Mouse (Mus musculus) limb, embryonic 13.5 days (tissue): ENCODE data around the gene Rimbp3. TPM values are rescaled to one million over a fixed set of nuclear protein-coding genes. Genes with fewer than 3 reads are reported as not detected.

Source experiments
- ATAC-seq: fragments of 200-750 bp; cut with Nextera tagmentation; 2 replicates; pipeline ENCODE4 v1.8.0; 2017; ENCODE audit warnings: low read depth, moderate number of reproducible peaks, moderate TSS enrichment; ENCODE audit not compliant: low FRiP score
- H3K27ac ChIP-seq: fragments of 300-500 bp; sonication (generic); 2 replicates; pipeline ENCODE4 v1.5.1; 2015; ENCODE audit warnings: inconsistent platforms, mild to moderate bottlenecking, moderate library complexity
- H3K27me3 ChIP-seq: fragments of 300-500 bp; sonication (generic); 2 replicates; pipeline ENCODE4 v1.6.1; 2015; ENCODE audit warnings: mild to moderate bottlenecking, inconsistent platforms
- H3K36me3 ChIP-seq: fragments of 300-500 bp; sonication (generic); 2 replicates; pipeline ENCODE4 v1.6.1; 2015; ENCODE audit warnings: inconsistent platforms, mild to moderate bottlenecking, moderate library complexity
- H3K4me1 ChIP-seq: fragments of 300-500 bp; sonication (generic); 2 replicates; pipeline ENCODE4 v1.6.1; 2015; ENCODE audit warnings: inconsistent platforms
- H3K4me2 ChIP-seq: fragments of 300-500 bp; sonication (generic); replicated peaks from 2 replicates; pipeline ENCODE4 v1.6.1; 2015; ENCODE audit warnings: inconsistent platforms, mild to moderate bottlenecking, moderate library complexity
- H3K4me3 ChIP-seq: fragments of 300-500 bp; sonication (generic); 2 replicates; pipeline ENCODE4 v1.5.1; 2015; ENCODE audit warnings: moderate library complexity, mild to moderate bottlenecking, inconsistent platforms
- H3K9ac ChIP-seq: fragments of 300-500 bp; sonication (generic); 2 replicates; pipeline ENCODE4 v1.6.1; 2015; ENCODE audit warnings: mild to moderate bottlenecking, inconsistent platforms
- H3K9me3 ChIP-seq: fragments of 300-500 bp; sonication (generic); 2 replicates; pipeline ENCODE4 v1.6.1; 2016; ENCODE audit warnings: inconsistent platforms
- WGBS: fragments of 180-500 bp; shearing (Covaris S2); methylation state at CpG from one replicate; pipeline ENCODE4 v1.1.7; 2015; 5-methylcytosine and 5-hydroxymethylcytosine counted together
- polyA plus RNA-seq: library from polyadenylated mRNA; unstranded; fragments of >200 nt; fragmentation: Nextera tagmentation; extraction: Ambion mirVana; gene quantifications from 2 replicates; pipeline ENCODE4 v1.2.1, GENCODE M21; 2015

Gene Rimbp3
- polyA plus RNA-seq, 1 experiment from 2014 or later = 0.38 TPM

DNA sequence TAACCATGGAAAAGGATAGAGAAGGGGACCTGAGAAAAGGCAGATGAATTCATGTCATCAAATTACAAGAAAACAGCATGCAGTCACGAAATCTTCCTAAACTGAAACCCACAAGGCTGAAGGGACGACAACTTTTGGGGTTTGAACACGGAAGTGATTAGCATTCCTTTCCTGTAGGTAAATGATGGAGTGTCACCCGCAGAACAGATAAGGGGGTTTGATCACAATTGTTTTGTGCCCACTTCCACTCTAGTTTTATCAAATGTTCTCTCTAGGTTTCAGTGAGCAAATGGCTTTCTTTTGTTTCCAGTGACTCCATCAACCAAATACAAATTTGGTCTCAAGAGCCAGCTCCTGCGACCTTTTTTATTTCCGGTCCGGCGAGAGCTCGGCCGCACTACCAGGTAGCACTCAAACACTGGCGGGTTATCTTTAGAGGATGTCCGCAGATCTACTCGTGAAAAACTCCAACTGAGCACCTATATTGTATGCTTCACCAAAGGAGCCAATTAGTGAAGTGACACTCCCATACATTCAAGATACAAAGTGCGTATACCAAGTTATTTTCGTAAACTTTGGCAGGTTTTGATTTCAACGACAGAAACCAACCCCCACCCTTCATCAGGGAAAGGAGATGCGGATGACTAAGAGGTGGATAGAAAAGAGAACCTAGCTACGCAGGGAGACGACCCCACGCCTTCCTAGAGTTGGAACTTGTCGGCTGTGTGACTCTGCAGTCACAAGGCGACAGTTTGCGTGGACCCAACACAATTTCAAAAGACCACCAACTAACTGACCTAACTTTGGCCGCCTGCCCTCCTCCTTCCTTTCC is 8.1 kb upstream of the Rimbp3 start:
- Histone ChIP-seq H3K4me1 (peaks cover 13% of the 10 kb centered on the region), H3K36me3 (peaks cover 2% of the 10 kb centered on the region; the same call in 1 of the 2 replicates), H3K9ac (peak overlapping the region; percentile 100), H3K27ac (peak overlapping the region; percentile 76; the same call in 1 of the 2 replicates), H3K4me3 (peak overlapping the region; percentile 98), H3K4me2 (peak overlapping the region; percentile 86), H3K9me3 (0 out of 2 replicates have a peak, but pooled peaks cover 2% of the 10 kb centered on the region), H3K27me3 (no peaks in the 10 kb centered on the region)
- ATAC-seq = no peak
- 5% methylated on average over 24 of the region's 24 CpGs for WGBS

DNA sequence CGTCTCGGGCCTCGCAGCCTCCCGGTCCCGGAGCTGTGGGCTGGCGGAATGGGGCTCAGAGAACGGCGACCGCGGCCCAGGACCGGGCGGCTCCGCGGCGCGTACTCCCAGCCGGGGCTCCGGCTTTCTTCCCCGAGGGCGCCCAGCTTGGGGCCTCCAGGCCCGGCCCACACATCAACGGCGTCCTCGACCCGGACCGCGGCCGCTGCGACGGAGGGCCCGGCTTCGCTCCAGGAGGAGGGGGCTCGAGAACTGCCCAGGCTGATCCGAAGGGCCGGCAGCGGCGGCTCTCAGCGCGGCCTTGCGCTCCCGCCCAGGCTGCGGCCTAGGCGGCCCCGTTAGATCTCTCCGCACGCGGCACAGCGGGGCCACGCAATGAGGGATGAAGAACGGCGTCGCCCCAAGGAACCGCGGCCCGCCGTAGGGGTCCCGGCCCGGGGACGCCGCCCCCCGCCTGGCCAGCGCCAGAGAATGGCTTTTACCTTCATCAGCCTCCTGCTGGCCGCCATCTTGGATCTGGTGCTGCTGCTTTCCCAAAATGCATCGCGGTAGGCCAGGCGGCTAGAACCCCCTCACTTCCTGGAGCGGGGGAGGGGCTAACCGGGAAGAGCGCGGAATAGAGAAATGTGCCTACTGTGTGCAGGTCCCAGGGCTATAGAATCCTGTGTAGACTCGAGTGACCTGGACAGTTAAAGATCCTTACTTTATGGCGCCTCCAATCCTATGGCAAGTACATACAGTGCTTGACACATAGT is 7.3 kb upstream of the Rimbp3 start:
- Histone ChIP-seq H3K27ac (peak overlapping the region; percentile 76), H3K27me3 (peaks cover 3% of the 10 kb centered on the region), H3K4me2 (peak overlapping the region; percentile 86), H3K4me1 (peaks cover 13% of the 10 kb centered on the region), H3K4me3 (peak overlapping the region; percentile 98), H3K36me3 (no peaks in the 10 kb centered on the region; the same call in 1 of the 2 replicates), H3K9ac (peak overlapping the region; percentile 100), H3K9me3 (0 out of 2 replicates have a peak, but pooled peaks cover 2% of the 10 kb centered on the region)
- ATAC-seq = peak; percentile 89
- WGBS = under 1% methylated on average over 72 of the region's 72 CpGs

DNA sequence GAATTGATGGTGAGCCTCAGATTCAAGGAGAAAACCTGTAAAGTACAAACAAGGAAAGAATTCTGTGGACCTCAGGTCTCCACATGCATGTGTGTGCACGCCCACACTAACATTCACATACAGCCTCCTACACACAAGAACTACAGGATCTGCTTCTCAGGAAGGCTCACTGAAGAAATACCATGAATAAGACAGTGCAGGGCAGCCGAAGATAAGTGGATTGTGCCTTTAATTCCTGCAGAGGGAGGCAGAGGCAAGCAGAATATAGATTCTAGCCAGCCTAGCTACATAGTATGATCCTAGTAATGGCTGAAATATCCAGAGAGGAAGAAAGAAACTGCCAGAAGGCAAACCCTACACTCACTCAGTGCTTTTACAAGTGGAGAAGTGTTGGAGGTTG is 6.4 kb upstream of the Rimbp3 start:
- 64% methylated on average over 2 of the region's 2 CpGs for WGBS
- Histone ChIP-seq H3K36me3 (no peaks in the 10 kb centered on the region; the same call in 1 of the 2 replicates), H3K9ac (no peak overlapping the region), H3K9me3 (0 out of 2 replicates have a peak, but pooled peaks cover 2% of the 10 kb centered on the region), H3K4me1 (peaks cover 13% of the 10 kb centered on the region), H3K27me3 (peaks cover 9% of the 10 kb centered on the region), H3K4me3 (no peak overlapping the region), H3K27ac (0 out of 2 replicates have a peak overlapping the region, but pooled peaks have one; percentile 2), H3K4me2 (0 out of 2 replicates have a peak overlapping the region, but pooled peaks have one; percentile 86)
- peak; percentile 60 for ATAC-seq

DNA sequence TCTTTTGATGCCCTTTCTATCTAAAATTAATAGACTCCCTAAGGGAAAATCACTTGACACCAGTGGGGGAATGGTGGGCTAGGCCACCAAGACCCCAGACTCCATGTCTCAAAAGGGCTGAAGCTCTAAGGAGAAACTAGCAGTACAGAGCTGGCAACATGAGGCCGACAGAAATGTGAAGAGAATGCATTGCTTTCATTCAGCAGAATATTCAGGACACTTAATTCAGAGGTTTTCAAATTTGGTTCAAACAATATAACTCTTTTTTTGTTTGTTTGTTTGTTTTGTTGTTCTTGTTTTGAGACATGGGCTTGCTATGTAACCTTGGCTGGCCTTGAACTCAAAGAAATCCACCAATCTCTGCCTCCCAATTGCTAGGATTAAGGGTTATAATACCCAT is 5.9 kb upstream of the Rimbp3 start, which contains the start of gene Ube2l3:
Ube2l3 (minus strand) TSS at position 101 of the 400 bp plus-strand sequence.
- Histone ChIP-seq H3K9ac (no peak within 1 kb of the TSS; the same call in 1 of the 2 replicates), H3K4me1 (peaks cover 13% of the 10 kb centered on the region), H3K9me3 (0 out of 2 replicates have a peak, but pooled peaks cover 2% of the 10 kb centered on the region), H3K27me3 (peaks cover 11% of the 10 kb centered on the region), H3K36me3 (no peaks in the 10 kb centered on the region; the same call in 1 of the 2 replicates), H3K4me3 (peak within 1 kb of the TSS; percentile 98), H3K4me2 (peak within 1 kb of the TSS; percentile 86), H3K27ac (0 out of 2 replicates have a peak within 1 kb of the TSS, but pooled peaks have one; percentile 2)
- WGBS = 91% methylated on average over 1 of the region's 1 CpGs
- ATAC-seq = no peak

DNA sequence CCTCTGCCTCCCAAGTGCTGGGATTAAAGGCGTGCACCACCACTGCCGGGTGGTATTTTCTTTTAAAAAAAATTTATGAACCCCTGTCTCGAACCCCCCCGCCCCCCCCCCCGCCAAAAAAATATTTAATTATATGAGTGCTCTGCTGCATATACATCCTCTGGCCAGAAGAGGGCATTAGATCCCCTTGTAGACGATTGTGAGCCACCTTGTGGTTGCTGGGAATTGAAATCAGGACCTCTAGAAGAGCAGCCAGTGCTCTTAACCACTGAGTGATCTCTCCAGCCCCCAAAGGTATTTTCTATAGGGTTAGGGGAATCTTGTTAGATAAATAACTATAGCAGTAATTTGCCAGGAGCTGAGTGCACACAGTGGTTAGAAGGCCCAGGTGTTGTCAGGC is 3.4 kb upstream of the Rimbp3 start:
- peaks cover 17% of the 10 kb centered on the region for H3K4me1 ChIP-seq
- whole genome bisulfite sequencing = 2% methylated on average over 6 of the region's 6 CpGs
- no peak for ATAC-seq
- H3K4me2 ChIP-seq = no peak overlapping the region
- no peaks in the 10 kb centered on the region for H3K36me3 ChIP-seq
- 0 out of 2 replicates have a peak, but pooled peaks cover 2% of the 10 kb centered on the region for H3K9me3 ChIP-seq
- peaks cover 23% of the 10 kb centered on the region for H3K27me3 ChIP-seq
- H3K9ac ChIP-seq = no peak overlapping the region
- H3K4me3 ChIP-seq = no peak overlapping the region
- H3K27ac ChIP-seq = no peak overlapping the region

DNA sequence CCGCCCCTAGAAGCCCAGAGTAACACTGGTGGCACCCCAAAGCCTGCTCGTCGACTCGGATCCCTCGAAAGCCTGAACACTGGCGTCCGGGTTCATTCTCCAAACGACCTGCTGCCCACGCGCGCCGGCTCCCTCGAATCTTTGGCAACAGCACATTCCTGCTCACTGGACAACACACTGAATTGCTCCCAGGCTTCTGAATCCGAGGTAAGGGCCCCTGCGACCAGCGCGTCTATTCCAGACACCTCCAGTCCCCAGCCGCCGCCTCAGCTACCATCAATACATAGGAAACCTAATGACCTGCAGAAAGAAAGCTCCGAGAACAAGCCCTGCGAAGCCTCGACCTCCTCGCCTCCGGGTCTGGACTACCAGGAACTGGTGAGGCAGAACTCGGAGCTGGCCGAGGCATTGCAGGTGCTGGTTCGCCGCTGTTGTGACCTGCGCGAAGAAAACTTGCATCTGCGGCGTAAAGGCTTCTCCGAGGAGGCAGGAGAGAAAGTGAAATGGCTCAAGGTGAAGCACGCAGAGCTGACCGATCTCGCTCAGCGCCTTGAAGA is 1.1 kb downstream of the Rimbp3 start:
- peaks cover 20% of the 10 kb centered on the region for H3K4me1 ChIP-seq
- peaks cover 46% of the 10 kb centered on the region for H3K27me3 ChIP-seq
- peak overlapping the region; percentile 66; the same call in 1 of the 2 replicates for H3K9ac ChIP-seq
- H3K27ac ChIP-seq = no peak overlapping the region
- H3K36me3 ChIP-seq = no peaks in the 10 kb centered on the region
- 0 out of 2 replicates have a peak, but pooled peaks cover 2% of the 10 kb centered on the region for H3K9me3 ChIP-seq
- 2% methylated on average over 37 of the region's 37 CpGs for WGBS
- peak overlapping the region; percentile 99 for H3K4me2 ChIP-seq
- peak; percentile 3; the same call in 1 of the 2 replicates for ATAC-seq
- peak overlapping the region; percentile 64 for H3K4me3 ChIP-seq

DNA sequence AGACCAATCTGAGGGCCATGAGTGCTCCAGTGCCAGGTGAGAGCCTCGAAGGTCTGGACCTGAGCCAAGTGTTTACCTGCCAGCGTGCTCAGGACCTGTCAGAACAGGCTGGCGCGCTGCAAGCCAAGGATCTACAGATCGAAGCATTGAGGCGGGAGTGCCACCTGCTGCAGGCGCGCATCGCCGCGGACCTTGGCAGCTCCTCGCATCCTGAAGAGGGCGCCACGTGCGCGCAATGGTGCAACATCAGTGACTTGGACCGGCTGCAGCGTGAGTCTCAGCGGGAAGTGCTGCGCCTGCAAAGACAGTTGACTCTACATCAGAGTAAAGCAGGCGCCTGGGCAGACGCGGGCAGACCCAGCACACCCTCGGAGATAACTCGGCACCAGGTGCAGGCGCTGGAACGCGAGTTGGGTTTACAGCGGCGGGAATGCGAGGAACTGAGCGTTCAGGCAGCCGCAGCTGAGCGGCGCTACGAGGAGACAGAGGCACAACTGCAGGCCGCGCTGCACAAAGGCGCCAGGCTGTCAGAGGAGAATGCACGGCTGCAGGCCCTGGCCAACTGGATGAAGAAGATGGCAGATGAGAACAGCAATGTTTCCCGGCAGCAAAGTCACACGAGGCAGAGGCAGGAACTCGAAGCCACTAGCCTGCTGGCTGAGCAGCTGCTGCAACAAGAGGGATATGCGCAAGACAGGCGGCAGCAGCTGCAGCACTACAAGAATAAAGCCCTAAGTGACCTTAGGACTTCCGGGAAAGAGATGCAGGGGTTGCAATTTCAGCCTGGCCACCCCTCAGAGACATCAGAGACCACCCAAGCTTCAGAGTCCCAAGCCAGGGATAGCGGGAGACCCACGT is 1.8 kb downstream of the Rimbp3 start:
- peaks cover 20% of the 10 kb centered on the region for H3K4me1 ChIP-seq
- peak; percentile 55 for ATAC-seq
- peak overlapping the region; percentile 64 for H3K4me3 ChIP-seq
- peak overlapping the region; percentile 62 for H3K9ac ChIP-seq
- peak overlapping the region; percentile 99 for H3K4me2 ChIP-seq
- 7% methylated on average over 48 of the region's 48 CpGs for WGBS
- no peaks in the 10 kb centered on the region for H3K36me3 ChIP-seq
- H3K27me3 ChIP-seq = peaks cover 46% of the 10 kb centered on the region
- no peak overlapping the region for H3K27ac ChIP-seq
- no peaks in the 10 kb centered on the region for H3K9me3 ChIP-seq

DNA sequence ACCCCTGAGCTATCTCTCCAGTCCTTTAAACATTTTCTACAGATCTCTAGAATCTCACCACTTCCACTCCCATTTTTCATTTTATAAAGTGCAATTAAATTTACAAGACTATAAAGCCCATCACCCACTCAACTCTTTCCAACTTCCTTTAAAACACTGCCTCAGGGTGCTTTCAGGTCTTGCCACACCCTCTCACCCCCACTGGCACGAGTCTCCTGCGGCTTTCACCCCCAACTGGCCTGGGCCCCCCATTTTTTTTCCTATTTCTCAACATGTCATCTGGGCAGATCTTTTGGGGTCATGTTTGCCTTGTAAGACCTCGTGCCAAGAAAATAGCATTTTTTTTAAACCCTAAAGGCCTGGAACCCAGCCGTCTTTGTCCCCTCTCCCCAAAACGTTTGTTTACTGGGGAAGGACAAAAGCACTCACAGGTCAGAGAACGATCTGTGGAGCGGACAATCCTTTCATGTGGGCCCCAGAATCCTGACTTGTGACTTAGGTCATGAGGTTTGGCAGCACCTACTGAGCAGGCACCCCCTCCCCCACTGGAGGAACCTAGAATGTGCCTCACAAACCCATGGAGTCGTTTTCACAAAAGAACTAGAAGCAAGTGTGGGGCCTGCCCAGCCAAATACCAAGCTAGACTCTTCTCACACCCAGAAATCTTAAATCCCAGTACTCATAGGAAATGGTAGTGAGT is 8.7 kb downstream of the Rimbp3 start:
- WGBS = 43% methylated on average over 8 of the region's 8 CpGs

DNA sequence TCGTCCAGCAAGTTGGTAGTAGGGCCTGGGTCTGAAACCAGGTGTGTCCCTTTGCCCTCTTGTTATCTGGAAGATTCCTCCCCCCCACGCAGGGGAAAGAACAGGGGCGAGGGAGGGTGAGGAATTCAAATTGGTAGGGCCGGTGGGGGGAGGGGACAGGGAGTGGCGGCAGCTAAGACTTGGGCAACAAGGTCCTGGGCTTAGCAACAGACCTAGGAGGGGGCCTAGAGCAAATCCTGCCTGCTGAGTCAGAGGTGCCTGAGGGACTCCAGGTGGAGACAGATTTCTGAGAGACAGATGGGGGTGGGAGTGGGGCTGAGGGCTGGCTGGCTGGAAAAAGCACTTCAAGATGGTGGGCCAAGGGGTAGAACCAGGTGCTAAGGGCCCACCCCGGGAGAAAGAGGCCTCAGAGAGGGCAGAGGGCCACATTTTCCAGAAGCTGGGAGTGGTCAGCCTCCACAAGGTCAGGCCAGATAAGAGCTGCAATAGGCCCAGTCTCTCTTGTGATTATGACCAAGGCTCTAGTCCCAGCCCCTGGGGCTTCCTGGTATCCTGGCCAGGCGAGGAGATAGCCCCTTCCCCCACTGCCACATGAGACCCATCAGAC is 11.8 kb downstream of the Rimbp3 start:
- 20% methylated on average over 7 of the region's 7 CpGs for WGBS
- H3K4me3 ChIP-seq = no peak overlapping the region
- H3K9me3 ChIP-seq = no peaks in the 10 kb centered on the region
- no peak overlapping the region for H3K27ac ChIP-seq
- no peaks in the 10 kb centered on the region for H3K36me3 ChIP-seq
- H3K9ac ChIP-seq = no peak overlapping the region
- H3K4me1 ChIP-seq = peaks cover 6% of the 10 kb centered on the region; the same call in 1 of the 2 replicates
- no peaks in the 10 kb centered on the region for H3K27me3 ChIP-seq
- H3K4me2 ChIP-seq = no peak overlapping the region
- no peak for ATAC-seq

More for the DNA sequence above, 8.7 kb downstream of the Rimbp3 start:
- no peaks in the 10 kb centered on the region for H3K36me3 ChIP-seq
- no peaks in the 10 kb centered on the region for H3K9me3 ChIP-seq
- ATAC-seq = no peak
- H3K9ac ChIP-seq = no peak overlapping the region
- peaks cover 3% of the 10 kb centered on the region; the same call in 1 of the 2 replicates for H3K27me3 ChIP-seq
- peaks cover 6% of the 10 kb centered on the region; the same call in 1 of the 2 replicates for H3K4me1 ChIP-seq
- H3K4me2 ChIP-seq = no peak overlapping the region
- H3K4me3 ChIP-seq = no peak overlapping the region
- H3K27ac ChIP-seq = no peak overlapping the region

DNA sequence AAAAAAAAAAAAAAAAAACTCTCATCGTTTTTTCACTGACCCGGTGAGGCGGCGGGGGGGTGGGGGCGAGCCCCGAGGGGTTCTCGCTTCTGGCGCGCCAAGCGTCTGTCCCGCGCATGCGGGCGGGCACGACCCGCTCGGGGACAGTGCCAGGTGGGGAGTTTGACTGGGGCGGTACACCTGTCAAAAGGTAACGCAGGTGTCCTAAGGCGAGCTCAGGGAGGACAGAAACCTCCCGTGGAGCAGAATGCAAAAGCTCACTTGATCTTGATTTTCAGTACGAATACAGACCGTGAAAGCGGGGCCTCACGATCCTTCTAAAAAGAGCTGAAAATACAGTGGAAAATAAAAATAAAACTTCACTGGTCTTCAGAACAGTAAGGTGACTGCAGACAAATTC is 13.8 kb downstream of the Rimbp3 start:
- Histone ChIP-seq H3K4me1 (peaks cover 6% of the 10 kb centered on the region; the same call in 1 of the 2 replicates), H3K4me2 (no peak overlapping the region), H3K4me3 (no peak overlapping the region), H3K9me3 (no peaks in the 10 kb centered on the region), H3K9ac (no peak overlapping the region), H3K27ac (no peak overlapping the region), H3K36me3 (no peaks in the 10 kb centered on the region), H3K27me3 (no peaks in the 10 kb centered on the region)
- WGBS = 31% methylated on average over 25 of the region's 25 CpGs
- peak; percentile 100 for ATAC-seq
